Mouse (Mus musculus): ENCODE results near the gene Mvb12a. TPM values are rescaled to one million over a fixed set of nuclear protein-coding genes. Genes with fewer than 3 reads are reported as not detected.

The Mvb12a gene
- 98.3 and 101 TPM in 2 replicates for polyA plus RNA-seq (2015; fragmentation: Nextera tagmentation; extraction: Ambion mirVana)

DNA sequence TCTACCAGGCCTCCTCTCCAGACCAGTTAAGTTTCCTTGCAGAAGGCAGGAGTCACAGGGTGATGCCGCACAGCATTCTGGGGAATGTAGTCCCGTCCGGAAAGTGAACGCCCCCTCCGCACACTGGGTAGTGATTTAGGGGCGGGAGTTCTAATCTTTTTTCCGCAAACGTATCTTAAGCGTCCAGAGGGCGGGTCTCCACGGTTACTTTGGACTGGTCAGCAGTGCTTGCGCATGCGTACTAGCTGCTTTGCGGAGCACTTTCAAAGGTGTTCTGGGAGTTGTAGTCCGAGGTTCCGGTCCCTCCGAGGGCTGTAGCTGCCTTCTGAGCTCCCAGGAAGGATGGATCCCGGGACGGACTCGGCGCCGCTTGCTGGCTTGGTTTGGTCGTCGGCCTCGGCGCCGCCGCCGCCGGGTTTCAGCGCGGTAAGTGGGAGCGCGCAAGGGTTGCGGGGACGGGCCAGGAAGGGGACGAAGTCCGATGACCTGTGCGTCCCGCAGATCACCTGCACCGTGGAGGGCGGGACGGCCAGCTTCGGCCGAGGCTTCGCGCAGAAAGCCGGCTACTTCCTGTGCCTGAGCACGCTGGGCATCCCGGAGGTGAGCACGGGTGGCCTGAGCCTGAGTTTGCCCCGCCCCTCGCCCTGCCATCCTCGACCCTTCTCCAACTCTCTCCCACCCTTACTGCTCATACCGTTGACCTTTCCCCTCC lies at the start of gene Mvb12a:
Mvb12a (plus strand) TSS at position 291 of the 712 bp plus-strand sequence.
- peak; percentile 92 for DNase-seq (ENCODE audit: low spot score)

DNA sequence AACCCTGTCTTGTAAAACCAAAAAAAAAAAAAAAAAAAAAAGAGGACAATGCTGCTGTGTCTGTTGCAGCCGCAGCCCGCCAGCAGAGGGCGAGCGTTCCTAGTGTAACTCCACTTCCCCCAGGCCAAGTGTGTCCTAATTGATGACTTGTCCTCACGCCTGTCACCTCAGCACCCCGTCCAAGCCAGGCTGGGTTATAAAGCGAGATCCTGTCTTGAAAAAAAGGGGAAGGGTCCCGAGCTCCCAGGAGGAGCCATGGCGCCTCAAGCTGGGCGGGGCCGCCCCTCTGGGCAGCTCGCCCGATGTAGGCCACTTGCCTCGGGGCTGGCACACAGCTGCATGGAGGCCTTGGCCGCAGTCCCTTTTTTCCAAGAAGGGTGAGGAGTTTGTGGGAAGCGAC lies 47.7 kb upstream of the Mvb12a start:
- DNase-seq (ENCODE audit: low spot score): peak; percentile 81

DNA sequence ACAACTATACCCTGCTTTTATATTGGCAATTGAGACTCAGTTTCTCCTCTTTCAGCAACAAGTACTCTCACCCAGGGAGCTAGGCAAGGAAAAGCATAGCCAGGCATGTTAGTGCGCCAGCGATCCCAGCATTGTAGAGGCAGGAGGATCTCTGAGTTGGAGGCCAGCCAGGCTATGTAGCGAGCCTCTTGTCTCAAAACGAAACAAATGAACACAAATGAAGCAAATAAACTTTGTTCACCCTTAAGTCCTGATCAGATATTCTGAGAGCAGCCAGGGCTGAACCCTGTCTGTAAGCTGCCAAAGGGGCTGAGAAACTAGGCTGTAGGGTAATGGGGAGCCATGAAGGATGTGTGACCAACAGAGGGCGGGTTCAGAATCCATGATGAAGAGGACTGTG lies 46.9 kb upstream of the Mvb12a start:
- DNase-seq (ENCODE audit: low spot score): no peak

DNA sequence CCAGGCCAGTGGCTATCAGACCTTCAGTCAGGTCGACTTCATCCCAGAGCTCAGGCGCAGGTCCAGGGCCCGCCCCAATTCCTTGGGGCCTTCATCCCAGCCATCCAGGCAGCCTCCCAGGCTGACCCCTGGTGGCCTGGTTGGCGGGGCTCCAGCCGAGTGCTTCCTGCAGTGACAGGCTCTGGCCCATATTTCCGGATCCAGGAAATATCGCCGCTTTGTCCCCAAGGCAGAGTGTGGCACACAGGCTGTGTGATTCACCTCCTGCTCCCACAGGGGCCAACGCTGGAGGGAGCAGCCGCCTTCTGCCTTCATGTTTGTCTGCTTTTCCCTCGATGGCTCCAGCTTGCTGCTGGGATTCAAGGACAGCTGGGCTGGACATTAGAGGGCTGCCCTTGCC lies 46.2 kb upstream of the Mvb12a start:
- no peak for DNase-seq (ENCODE audit: low spot score)

DNA sequence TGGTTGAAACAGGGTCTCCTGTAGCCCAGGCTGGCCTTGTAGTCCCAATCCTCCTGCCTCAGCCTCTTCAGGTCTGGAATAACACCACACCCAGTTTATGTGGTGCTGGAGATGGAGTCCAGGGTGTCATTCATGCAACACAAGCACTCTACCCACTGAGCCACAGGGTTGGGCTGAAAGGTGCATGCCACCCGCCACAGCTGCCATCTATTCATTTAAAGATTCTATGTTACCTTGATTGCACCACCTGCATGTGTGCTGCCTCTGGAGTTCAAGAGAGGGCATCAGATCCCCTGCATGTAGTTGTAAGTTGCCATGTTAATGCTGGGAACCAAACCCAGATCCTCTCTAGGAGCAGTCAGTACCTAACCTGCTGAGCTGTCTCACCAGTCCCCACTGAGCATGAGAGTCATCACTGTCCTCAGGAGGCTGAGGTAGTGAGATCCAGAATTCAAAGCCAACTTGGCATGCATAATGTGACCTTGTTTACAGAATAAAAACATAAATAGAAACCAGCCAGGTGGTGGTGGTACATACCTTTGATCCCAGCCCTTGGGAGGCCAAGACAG lies 45.6 kb upstream of the Mvb12a start:
- DNase-seq (ENCODE audit: low spot score): no peak

DNA sequence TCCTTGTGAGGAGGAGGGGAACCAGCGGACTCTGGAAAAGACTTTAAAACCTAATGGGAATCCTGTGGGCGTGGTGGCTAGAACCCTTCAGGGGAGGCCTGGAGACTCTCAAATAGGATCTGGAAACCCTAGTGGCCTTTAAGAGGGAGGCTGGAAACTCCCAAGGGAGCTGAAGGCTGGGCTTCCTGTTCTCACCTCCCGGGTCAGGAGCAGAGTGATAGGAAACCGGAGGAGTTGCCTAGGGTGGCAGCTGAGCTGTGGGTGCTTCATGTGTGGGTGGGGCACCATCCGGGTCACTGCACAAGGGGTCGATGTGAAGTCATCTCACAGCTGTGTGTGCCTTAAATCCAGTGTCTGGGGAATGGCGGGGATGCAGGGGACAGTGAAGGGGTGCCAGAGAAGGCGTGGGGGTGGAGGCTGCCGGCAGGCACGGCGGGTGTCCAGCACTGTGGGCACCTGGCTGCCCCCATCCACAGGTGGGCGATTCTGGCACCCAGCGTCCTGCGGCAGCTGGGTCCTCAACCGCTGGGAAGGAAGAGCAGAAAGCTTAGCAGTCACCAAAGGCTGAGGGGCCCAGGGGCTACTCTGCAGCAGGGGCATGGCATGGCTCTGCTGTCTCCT lies 44.7 kb upstream of the Mvb12a start:
- DNase-seq (ENCODE audit: low spot score): no peak

DNA sequence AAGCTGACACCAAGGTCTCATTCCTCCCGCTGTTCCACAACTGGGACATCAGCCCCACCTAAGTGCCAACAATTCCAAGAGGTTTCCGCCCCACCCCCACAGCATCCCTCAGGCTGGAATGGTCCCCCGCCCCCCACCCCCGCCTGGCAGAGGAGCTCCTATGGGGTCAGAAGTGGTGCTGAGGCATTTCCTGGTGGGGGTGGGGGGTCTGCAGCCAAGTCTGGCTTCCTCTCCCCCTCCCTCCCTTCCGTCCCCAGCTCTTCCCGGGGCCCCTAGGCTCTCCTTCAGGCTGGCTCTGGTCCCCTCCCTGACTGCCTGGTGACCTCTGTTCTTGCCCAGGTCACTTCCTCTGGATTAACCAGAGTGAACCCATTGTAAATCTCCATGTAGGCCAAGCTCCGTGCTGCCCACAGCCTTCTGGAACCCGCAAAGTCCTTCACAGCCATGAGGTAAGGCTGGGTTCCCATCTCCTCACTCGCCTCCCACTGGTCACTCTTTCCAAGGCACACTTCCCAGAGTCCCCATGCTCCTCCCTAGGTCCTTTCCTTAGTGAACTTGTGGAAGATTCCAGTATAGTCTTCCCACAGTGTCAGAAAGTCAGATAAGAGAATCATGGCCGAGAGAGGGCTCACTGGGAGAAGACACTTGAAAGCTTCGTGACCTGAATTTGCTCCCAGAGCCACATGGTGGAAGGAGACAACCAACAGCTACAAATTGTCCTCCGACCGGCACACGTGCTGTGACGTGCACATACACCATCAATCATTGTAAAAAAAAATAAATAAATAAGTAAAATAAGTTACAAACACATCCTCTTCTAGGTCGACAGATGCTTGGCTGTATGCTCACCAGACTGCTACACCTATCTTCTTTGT lies 43.7 kb upstream of the Mvb12a start:
- no peak for DNase-seq (ENCODE audit: low spot score)

DNA sequence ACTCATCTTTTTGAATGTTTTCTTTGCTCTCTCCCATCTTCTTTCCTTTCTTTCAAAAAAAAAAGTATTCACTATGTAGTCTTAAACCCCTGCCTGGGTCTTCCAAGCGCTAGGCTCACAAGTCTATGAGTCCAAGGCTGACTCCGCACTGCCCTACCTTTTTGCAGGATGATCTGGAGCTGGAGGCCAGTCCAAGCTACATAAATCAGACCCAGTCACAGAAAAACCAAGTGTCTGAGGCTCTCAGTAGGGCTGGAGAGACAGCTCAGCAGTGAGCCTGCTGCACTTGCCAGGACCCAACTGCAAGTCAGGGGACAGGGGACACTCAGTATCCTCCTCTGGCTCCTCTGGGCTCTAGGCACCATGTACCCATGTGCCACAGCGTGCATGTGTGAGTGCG lies 38.4 kb upstream of the Mvb12a start:
- no peak for DNase-seq (ENCODE audit: low spot score)

DNA sequence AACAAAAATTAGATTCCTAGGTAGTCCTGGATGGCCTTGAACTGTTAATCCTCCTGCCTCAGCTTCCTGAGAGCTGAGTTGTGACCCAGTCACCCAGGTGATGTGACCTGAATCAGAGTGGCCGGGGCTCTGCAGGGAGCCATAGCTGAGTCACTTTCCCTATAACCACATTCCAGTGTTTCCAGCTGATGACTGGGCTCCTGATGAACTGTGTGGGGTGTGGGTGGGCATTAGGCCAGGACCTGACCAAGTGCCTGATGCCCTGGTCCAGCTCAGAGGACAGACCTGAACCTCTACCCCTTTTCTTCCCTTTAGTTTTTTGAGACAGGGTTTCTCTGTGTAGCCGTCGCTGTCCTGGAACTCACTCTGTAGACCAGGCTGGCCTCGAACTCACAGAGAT lies 37.4 kb upstream of the Mvb12a start:
- DNase-seq (ENCODE audit: low spot score): no peak

DNA sequence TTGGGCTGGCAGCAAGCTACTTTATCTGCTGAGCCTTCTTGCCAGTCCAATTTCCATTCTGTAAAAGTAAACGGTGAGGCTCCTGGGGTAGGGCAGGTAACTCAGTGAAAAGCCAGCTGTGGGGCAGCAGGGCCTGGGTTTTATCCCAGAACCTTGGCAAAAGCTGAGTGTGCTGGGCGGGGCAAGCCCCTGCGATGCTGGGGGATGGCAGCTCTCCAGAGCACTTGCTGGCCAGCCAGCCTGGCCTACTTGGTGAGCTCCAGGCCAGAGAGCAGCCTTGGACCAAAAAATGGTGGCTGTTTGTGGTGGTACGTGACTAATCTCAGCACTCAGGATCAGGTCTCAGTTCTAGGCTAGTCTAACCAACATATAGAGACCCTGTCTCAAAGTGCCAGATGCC lies 36.7 kb upstream of the Mvb12a start:
- no peak for DNase-seq (ENCODE audit: low spot score)

DNA sequence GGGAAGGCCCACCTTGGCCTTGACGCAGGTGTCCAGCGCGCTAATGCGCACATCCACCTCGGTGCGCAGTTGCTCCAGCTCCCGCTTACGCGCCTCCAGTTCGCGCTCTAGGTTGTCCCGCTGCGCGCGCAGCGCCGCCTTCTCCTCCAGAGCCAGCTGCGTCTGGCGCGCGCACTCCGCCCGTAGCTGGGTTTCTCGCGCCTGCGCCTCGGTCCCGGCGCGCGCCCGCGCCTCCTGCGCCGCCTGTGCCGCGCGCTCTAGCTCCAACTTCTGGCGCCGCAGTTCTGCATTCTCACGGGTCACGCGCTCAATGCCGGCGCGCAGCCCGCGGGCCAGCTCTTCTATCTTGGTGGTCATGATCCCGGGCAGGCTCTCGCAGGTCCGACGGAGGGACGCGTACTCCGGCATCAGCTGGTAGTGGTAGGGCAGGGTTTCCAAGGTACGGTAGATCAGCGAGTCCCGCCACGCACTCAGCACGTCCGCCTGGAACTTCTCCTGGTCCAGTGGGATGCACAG lies 35.1 kb upstream of the Mvb12a start:
- peak; percentile 88 for DNase-seq (ENCODE audit: low spot score)

DNA sequence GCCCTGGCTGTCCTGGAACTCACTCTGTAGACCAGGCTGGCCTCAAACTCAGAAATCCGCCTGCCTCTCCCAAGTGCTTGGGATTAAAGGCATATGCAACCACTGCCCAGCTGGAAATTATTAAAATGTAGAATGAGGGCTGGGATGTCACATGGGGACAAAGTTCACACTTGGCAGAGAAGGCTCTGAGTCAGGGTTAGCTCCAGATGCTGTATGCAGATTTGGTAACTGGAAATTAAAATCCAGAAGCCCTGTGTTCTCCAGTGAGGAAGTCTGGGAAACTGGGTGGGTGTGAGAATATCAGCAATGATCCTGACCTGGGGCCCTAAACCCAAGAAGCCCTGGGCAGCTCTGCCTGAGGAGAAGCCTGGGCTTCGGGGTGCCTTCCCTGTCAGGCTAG lies 33.4 kb upstream of the Mvb12a start:
- DNase-seq (ENCODE audit: low spot score): no peak

DNA sequence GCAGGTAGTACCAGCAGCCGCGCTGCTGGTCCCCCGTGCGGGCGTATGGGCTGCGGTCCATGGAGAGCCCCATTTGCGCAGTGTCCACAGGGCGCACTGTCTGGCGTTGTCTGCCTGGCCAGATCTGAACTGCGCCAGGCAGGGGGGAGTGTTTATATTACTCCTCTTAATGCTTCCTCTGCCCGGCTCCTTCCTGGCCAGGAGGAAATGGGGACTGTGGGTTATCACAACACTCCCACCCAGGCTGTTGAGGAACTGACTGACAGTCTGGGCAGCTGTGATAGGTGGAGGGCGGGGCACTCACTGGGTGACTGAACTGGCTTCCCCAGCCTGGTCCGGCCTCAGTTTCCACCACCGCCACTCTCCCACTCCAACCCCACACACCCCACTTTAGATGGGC lies 31.1 kb upstream of the Mvb12a start, which contains the start of gene Plvap:
Plvap (minus strand) TSS at position 109 of the 400 bp plus-strand sequence.
- no peak for DNase-seq (ENCODE audit: low spot score)

DNA sequence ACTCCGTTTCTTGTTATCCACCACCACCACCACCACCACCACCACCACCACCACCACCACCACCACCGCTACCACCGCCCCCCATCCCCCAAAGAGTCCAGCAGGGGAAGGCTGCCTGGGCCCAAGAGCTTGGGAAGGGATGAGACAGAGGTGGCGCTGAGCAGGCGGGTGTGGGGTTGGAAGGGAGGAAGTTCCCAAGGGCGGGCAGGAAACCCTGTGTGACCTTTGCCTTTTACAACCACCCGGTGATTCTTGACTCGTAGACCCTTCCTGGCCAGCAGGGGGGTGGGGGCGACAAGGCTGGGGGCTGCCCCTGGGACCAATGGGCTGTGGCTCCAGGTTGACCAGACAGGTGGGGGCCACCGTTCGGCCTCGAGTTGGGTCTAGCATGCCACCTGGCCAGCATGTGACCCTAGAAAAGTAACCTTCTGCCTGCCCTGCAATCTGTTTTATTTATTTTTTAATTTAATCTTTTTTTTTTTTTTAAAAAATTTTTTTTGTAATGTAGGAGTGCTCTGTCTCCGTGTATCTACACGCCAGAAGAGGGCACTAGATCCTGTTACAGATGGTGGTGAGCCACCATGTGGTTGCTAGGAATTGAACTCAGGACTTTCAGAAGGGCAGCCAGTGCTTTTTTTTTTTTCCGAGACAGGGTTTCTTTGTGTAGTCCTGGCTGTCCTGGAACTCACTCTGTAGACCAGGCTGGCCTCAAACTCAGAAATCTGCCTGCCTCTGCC lies 29.5 kb upstream of the Mvb12a start:
- no peak for DNase-seq (ENCODE audit: low spot score)

DNA sequence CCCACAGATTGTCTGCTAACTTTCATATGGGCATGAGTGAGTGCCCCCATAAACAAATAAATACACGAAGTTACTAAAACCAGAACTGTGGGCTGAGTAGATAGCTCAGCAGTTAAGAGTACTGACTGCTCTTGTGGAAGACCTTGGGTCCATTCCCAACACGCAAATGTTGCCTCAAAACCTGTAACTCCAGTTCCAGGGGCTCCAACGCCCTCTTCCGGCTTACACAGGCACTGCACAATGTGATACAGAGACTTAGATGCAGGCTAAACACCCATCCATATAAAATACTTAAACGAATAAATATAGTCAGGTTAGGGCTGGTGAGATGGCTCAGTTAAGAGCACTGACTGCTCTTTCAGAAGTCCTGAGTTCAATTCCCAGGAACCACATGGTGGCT lies 27.7 kb upstream of the Mvb12a start:
- DNase-seq (ENCODE audit: low spot score): no peak

DNA sequence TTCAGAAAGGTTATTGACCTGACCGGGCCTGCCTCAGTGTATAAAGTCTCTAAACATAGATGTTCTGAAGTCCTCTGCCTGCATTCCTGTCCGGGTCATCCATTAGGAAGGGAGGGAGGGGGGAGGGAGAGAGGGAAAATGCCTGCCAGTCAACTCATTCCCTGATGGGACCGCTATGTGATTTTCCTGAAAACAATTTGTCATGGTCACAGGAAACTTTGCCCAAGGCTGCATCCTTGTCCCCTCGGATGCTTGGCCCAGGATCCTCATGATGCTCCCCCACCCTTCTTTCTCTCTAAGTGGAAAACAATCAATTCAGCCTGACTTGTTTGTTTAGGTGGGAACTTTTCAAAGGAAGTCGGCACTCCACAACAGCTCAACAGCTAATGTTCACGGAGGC lies 25.9 kb upstream of the Mvb12a start:
- no peak for DNase-seq (ENCODE audit: low spot score)

DNA sequence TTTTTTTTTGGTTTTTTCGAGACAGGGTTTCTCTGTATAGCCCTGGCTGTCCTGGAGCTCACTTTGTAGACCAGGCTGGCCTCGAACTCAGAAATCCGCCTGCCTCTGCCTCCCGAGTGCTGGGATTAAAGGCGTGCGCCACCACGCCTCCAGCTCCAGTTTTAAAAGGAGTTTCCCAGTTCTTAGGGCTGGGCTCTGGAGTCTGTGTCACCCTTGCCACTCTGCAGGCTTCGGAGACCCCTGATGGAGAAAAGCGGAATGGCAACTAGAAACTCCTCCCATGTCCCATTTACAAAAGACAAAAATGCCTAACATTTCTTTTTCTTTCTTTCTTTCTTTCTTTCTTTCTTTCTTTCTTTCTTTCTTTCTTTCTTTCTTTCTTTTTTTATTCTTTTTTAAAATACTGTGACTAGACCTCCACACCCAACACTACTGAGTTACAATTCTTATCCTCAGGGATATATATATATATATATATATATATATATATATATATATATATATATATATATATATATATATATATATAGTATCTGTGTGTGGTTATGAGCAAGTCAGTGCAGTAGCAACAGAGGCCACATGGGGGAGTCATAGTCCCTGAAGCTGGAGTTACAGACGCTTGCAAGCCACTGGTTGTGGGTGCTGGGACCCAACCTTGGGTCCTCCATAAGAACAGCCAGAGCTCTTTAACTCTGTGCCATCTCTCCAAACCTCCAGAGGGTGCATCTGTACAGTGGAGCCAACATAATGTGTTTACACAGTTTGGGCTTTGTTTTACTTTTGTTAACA lies 23.5 kb upstream of the Mvb12a start:
- DNase-seq (ENCODE audit: low spot score): peak; percentile 70

DNA sequence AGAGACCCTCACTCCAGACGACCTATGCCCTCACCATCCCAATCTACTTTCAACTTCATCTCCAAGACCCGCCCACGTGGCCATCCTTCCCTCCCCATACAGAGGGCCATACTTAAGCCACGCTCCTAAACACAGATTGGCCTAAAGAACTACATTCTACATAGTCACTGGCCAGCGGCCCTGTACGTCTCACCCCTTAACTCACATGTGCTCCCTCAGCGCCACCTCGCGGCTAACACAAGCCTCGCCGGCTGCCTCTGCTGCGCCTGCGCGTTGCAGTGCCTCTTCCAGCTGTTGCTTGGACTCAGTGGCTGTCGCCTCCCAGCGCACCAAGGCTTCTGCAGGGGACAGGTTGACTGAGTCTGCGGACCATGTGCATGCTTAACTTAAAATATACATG lies 21.1 kb upstream of the Mvb12a start:
- peak; percentile 92 for DNase-seq (ENCODE audit: low spot score)

DNA sequence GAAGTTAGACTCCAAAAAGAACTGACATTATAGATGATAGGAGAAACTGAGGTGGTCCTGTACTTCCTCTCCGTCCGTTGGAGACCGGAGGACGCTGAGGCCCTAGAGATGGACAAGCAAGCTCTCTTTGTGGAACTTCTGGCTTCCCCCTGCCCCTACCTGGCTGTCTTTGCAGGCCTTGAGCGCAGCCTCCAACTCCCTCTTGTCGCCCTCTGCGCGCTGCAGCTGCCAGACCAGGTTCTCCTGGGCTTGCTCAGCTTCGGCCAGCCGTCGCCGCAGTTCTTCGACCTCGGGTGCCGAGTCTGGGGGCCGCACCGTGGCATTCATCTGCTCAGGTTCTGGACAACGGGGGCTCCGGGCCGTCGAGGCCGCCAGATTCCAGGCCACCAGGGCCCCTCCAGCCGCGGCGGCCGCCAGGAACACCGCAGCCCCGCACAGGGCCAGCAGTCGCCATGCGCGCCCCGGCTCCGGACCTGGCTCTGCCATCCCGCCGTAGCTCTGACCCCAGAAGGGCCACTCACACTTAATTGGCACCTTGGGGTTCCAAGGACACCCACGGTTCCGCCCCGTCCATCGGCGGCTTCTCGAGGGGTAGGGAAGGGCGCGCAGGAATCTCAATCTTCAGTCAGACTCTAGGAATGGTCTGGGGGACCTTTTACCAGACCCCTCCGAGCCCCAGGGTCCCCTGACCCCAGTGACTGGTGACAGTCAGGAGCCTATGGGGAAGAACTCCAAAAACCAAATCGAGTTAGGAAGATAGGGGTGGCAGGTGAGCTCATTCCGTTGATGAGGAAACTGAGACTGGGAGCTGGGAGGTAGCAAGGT lies 17.3 kb upstream of the Mvb12a start, which contains the start of gene Ccdc194:
Ccdc194 (minus strand) TSS at position 486 of the 825 bp plus-strand sequence.
- DNase-seq (ENCODE audit: low spot score): no peak
